Mouse (Mus musculus) kidney, postnatal 14 days (tissue): ENCODE measurements around the gene Slc26a11.

Experiments
- DNase-seq: peaks from one replicate; pipeline ENCODE4 v3.0.0; 2022; ENCODE audit warnings: mixed read lengths

Slc26a11 gene

DNA sequence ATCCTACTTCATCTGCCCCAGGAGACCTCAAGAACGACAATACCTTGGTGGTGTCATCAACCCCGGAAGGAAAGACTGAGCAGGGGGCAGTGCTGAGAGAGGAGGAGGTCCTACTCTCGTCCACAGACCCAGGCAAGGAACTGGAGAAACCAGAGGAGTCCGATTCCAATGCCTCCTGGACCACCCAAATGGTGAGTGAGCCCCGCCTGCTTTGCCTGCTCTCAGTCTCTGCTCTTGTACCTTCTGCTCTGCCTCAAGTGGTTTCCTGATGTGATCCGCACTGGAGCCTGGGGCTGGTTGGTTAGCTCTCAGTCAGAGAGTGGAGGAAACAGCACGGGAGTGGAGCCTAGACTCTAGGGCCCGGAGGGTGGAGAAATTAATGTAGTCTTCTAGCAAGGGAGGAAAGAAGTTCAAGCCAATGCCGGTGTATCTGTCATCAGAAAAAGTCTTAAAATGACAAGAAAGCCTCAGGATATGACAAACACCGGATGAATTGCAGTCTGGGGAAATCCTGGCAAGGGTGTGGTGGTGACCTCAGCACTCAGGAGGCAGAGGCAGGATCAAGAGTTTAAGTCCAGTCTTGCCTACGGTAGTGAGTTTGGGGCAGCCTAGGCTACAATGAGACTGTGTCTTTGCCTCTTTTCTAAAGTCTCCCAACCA is 47.3 kb downstream of the Slc26a11 start:
- DNase-seq: peak; percentile 14

- DNase-seq: peak; percentile 23
Observed at GRCm38 (mm10) chr11:119404627-119405026, 49.3 kb downstream of the Slc26a11 start.

DNA sequence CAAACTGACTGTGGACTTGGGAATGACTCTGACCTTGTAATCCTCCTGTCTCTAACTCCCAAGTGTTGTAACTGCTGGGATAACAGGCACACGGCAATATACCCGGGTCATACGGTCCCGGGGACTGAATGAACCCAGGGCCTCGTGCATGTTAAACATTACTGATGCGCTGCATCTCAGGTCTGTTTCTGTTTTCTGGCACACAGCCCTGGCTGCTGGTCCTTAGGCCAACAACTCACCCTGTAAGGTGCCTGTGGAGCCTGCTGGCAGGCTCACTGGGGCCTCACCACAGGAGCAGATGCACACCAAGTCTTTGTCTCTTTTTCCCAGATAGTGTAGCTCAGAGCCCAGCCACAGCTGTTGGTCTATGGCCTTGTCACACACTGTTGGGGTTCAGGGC is 52.0 kb downstream of the Slc26a11 start:
- DNase-seq: peak; percentile 8

DNA sequence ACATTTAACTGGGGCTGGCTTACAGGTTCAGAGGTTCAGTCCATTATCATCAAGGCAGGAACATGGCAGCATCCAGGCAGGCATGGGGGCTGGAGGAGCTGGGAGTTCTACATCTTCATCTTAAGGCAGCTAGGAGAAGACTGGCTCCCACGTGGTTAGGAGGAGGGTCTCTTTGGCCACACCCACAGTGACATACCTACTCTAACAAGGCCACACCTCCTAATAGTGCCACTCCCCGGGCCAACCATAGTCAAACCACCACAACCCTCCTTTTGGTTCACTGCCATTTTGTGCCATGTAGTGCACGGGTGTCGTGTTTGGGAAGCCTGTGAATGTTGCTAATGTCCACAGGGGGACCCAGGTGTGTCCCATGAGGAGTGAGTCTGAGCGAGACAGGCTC is 52.6 kb downstream of the Slc26a11 start:
- DNase-seq: no peak

DNA sequence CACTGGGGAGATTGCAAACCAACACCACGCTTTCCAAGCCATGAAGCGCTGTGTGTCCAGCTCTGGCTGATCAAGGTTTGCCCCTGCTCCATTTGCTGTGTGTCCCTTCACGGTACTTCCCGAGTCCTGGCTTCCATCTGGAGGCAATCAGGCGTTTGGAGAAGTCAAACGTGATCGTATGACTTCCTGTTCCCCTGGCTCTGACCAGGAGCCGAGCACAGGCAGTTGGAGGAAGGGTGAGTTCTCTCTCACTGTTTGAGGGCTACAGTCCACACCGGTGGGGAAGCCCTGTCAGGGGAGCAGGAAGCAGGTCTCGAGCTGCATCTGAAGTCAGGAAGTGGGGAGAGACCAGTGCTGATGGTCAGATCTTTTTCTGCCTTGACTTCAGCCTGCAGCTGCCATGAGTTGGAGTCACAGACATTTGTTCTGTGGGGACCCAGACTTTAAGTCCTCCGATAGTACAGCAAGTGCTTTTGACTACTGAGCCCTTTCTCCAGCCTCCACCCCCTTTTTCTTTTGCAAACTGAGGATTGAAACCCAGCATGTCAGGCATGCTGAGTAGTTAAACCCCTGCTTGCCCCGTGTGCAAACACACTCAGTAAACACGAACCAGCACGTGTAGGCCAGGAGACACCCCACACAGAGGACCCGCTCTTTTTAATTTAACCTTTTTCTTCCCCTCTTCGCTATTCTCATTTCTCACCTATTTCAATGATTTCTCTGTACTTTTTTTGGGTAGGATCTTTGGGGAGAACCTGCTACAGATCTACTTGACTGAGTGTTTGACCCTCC is 64.2 kb downstream of the Slc26a11 start:
- no peak for DNase-seq

DNA sequence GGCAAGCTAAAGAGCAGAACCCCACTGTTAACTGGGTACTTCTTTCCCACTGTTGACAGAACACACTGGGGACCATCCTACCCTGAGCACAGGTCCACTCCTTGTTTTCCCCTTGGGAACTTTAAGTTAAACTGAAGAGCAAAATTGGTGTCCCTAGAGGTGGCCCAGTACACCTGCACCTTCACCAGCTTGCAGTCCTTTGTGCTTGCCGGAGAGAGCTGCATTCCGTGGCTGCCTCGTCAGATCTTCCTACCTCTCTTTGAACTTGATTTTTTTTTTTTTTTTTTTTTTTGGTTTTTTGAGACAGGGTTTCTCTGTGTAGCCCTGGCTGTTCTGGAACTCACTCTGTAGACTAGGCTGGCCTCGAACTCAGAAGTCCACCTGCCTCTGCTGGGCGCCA is 65.1 kb downstream of the Slc26a11 start:
- no peak for DNase-seq

GRCm38 (mm10) chr11:119427431-119427830 is 72.1 kb downstream of the Slc26a11 start:
- DNase-seq: no peak

DNA sequence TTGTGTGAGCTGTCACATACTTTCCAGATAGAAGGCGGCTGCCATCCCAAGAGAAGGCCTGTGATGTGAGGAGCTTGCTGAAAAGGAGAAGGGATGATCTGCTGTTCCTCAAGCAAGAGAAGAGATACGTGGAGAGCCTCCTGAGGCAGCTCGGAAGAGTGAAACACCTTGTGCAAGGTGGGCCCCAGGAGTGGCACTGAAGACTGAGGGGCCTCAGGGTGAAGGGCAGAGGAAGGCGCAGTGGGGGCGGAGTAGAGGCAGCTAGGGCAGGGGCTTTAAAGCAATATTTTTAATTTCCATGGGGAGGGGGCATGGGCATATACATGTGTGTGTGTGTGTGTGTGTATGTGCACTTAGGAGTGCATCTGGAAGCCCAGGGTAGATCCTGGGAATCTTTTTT is 72.6 kb downstream of the Slc26a11 start:
- DNase-seq: no peak

DNA sequence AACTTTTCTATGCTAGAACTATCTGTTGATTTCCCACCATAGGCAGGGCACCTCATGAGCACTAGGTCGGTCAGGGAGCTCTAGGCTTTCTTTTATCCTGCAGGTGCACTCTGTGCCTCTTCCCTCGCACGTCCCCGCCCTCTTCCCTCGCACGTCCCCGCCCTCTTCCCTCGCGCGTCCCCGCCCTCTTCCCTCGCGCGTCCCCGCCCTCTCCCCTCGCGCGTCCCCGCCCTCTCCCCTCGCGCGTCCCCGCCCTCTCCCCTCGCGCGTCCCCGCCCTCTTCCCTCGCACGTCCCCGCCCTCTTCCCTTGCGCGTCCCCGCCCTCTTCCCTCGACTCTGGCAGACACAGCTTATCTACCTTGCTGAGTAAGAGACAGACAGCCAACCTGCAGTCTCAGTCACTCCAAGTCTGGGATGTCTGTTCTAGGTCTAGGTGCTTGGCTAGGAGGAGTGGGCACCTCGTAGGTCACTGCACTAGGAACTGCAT is 73.3 kb downstream of the Slc26a11 start:
- DNase-seq: peak; percentile 74
